ENCODE assay signal across 8 mouse cellular contexts in the genomic region with DNA sequence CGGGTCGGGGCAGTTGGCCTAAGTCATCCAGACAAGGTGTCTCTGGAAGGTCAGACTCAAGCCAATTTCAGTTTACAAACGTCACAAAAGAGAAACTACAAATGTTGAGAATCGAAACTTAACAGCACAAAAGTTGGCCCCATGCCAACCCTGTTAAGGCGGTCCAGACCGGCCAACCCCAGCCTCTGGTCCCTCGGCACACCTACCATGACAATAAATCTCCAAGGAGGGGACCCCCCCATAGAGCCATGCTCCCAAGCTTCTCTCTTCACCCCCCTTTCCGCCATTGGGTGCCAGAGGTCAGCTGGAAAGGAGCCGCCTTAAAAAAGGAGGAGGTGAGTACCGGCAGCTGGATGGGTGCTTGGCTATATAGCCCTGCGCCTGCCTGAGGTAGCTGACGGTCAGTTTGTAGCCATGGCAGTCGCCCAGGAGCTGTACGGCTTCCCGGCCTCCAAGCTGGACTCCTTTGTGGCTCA. TPM values are rescaled to one million over a fixed set of nuclear protein-coding genes. Genes with fewer than 3 reads are reported as not detected.
DNase-seq lines count a peak whose midpoint lies in the region; ATAC-seq and TF ChIP-seq lines count a peak whose summit lies in the region.

A gene (plus strand): TSS at position 243 of the 476 bp plus-strand sequence.

- no peaks in the 10 kb centered on the region for H3K4me1 ChIP-seq in embryonic fibroblast, embryonic 13.5 days (ENCODE audit: control insufficient read depth, insufficient read depth, low read length)
- peaks cover 15% of the 10 kb centered on the region for H3K4me1 ChIP-seq in limb, embryonic 13.5 days

- H3K4me3 ChIP-seq in embryonic fibroblast, embryonic 13.5 days (ENCODE audit: insufficient read depth, low read length), result peak within 1 kb of the TSS; percentile 26
- H3K4me3 ChIP-seq in limb, embryonic 13.5 days, result peak within 1 kb of the TSS; percentile 34

- peak; percentile 44 for DNase-seq in retina, postnatal 1 day
- no peak for DNase-seq in retina, embryonic 14.5 days (ENCODE audit: low spot score)
- DNase-seq in heart, postnatal 25 days (ENCODE audit: low spot score), result peak; percentile 20
- DNase-seq in thymus, postnatal 14 days, result peak; percentile 28
- DNase-seq in embryo, embryonic 10.5 days (ENCODE audit: low spot score), result no peak

- no peaks in the 10 kb centered on the region for H3K27me3 ChIP-seq in limb, embryonic 13.5 days

- no peak within 1 kb of the TSS for H3K27ac ChIP-seq in embryonic fibroblast, embryonic 13.5 days (ENCODE audit: insufficient read depth, low read length)
- no peak within 1 kb of the TSS for H3K27ac ChIP-seq in limb, embryonic 13.5 days

- intact Hi-C loops in heart, postnatal 25 days (cut with DNase I), result no loop called here

- H3K36me3 ChIP-seq in limb, embryonic 13.5 days, result no peaks in the 10 kb centered on the region

- H3K9ac ChIP-seq in limb, embryonic 13.5 days, result peak within 1 kb of the TSS; percentile 32; the same call in 1 of the 2 replicates

- no peak for TF ChIP-seq POLR2A in embryonic fibroblast, embryonic 13.5 days (IDR thresholded peaks at IDR 0.05; ENCODE audit: low read depth, low read length)

- no peaks in the 10 kb centered on the region for H3K9me3 ChIP-seq in limb, embryonic 13.5 days

- WGBS in limb, embryonic 13.5 days, result 30% methylated on average over 15 of the region's 15 CpGs

- no peak for TF ChIP-seq CTCF in embryonic fibroblast, embryonic 13.5 days (IDR thresholded peaks at IDR 0.05; ENCODE audit: borderline replicate concordance, insufficient read depth, low read length)

- 0 out of 2 replicates have a peak, but pooled peaks have one; percentile 36 for ATAC-seq in limb, embryonic 13.5 days (ENCODE audit: low FRiP score, low read depth)
- peak; percentile 9; the same call in 1 of the 2 replicates for ATAC-seq in monocyte, adult 5-6 weeks (replicated peaks; ENCODE audit: insufficient number of reproducible peaks, low FRiP score, low TSS enrichment, poor library complexity, severe bottlenecking)

- peak within 1 kb of the TSS; percentile 57 for H3K4me2 ChIP-seq in limb, embryonic 13.5 days (replicated peaks)

RNA-seq across cellular contexts. Expression of the gene that starts here (rescaled TPM):
- 0.47 and 0.75 TPM in 2 replicates for polyA plus RNA-seq in embryonic fibroblast, embryonic 13.5 days (2011; ENCODE audit: insufficient read length, low read depth, missing spikeins)
- total RNA-seq in heart, postnatal 25 days (2021), result under 1 TPM; 0.78 TPM
- 0.49 and 0.62 TPM in 2 replicates for polyA plus RNA-seq in limb, embryonic 13.5 days (2015; fragmentation: Nextera tagmentation; extraction: Ambion mirVana)
- 0.95 to 2.6 TPM (median 1.5 TPM) in 3 replicates for total RNA-seq in monocyte, adult 5-6 weeks (2017)

Comparison
In these comparisons a context has a peak if more than half of its experiments do, and no peak if none do; other contexts are left out.
1. DNase-seq: peak in retina, postnatal 1 day (single experiment) and thymus, postnatal 14 days (single experiment); none in retina, embryonic 14.5 days (single experiment) and embryo, embryonic 10.5 days (single experiment).
2. Peak in DNase-seq in heart, postnatal 25 days; RNA of the gene not detected or under 1 TPM.
3. Peak in ATAC-seq, H3K4me3 ChIP-seq, H3K9ac ChIP-seq and H3K4me2 ChIP-seq in limb, embryonic 13.5 days; RNA of the gene not detected or under 1 TPM.